Mouse (Mus musculus): Measurements from ENCODE around the gene Rel. TPM values are rescaled to one million over a fixed set of nuclear protein-coding genes. Genes with fewer than 3 reads are reported as not detected.

The Rel gene
- total RNA-seq, 2 experiments from 2014 or later = 4.3 TPM

GRCm38 (mm10) chr11:23754329-23754728, 16.4 kb downstream of the Rel start:
- no peak for DNase-seq (ENCODE audit: low spot score in 2 of 2)

GRCm38 (mm10) chr11:23753136-23753710, 17.5 kb downstream of the Rel start:
- intact Hi-C loops (cut with DNase I) = no loop called here
- no peak for DNase-seq (ENCODE audit: low spot score in 2 of 2)

More at GRCm38 (mm10) chr11:23754329-23754728, 16.4 kb downstream of the Rel start:
- intact Hi-C loops (cut with DNase I) = no loop called here

GRCm38 (mm10) chr11:23746102-23746501, 24.7 kb downstream of the Rel start:
- no peak for DNase-seq (ENCODE audit: low spot score in 2 of 2)
- intact Hi-C loops (cut with DNase I) = no loop called here

- intact Hi-C loops (cut with DNase I) = no loop called here
- DNase-seq (ENCODE audit: low spot score in 2 of 2) = no peak
These were observed 26.4 kb downstream of the Rel start for GRCm38 (mm10) chr11:23744352-23744751.

GRCm38 (mm10) chr11:23741386-23741785, 29.4 kb downstream of the Rel start:
- intact Hi-C loops (cut with DNase I) = no loop called here
- DNase-seq (ENCODE audit: low spot score in 2 of 2) = no peak

GRCm38 (mm10) chr11:23740895-23741294, 29.9 kb downstream of the Rel start:
- DNase-seq (ENCODE audit: low spot score in 2 of 2) = no peak
- intact Hi-C loops (cut with DNase I) = no loop called here

DNA sequence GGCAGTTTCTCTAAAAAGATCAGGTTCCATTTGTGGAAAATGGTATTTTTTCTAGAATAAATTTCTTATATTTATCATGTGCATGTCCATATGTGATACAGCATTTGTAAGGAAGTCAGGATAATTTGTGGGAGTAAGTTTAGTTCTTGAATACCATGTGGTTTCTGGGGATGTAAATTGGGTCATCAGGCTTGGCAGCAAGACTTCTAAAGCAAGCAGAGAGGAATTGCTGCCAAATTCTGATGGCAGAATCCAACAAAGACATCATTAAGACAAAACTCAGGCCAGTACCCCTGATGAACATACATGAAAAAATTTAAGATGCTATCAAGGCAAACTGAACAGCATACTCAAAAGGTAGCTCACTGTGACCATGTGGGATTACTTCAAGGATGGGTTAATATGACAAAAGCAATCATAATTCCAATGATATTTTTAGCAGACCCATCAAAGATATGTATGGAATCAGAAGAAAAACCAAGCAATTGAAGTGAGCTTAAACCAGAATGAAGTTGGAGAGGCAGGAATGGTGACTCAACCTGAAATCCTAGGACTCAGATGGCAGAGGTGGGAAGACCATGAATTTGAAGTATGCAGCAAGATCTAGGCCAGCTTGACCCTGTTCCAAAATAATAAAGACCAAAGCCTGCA, 34.8 kb downstream of the Rel start:
- intact Hi-C loops (cut with DNase I) = no loop called here
- DNase-seq (ENCODE audit: low spot score in 2 of 2) = peak in 1 of 2 experiments; percentile 26

- intact Hi-C loops (cut with DNase I) = no loop called here
- DNase-seq (ENCODE audit: low spot score in 2 of 2) = no peak
These were observed 36.0 kb downstream of the Rel start for GRCm38 (mm10) chr11:23734749-23735286.

DNA sequence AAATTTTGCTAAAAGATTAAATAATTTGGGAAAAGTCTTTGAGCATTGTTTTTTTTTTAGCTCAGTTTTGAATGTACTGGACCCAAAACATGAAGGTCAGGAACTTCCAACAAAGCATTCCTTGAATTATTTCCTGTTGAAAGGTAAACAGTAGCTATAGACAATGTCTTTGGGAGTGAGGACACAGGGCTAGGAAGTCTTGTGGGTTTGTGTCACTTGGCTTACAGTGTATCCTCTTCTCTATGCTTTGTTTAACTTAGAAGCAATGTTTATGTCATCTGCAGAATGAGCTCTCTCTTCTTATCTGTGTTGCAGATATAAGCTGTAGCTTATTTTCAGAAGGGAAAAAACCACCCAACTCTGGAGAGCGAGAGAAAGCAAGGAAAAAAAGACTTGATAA, 37.9 kb downstream of the Rel start:
- no peak for DNase-seq (ENCODE audit: low spot score in 2 of 2)
- intact Hi-C loops (cut with DNase I) = no loop called here

GRCm38 (mm10) chr11:23730120-23730519, 40.6 kb downstream of the Rel start:
- intact Hi-C loops (cut with DNase I) = no loop called here
- DNase-seq (ENCODE audit: low spot score in 2 of 2) = no peak

DNA sequence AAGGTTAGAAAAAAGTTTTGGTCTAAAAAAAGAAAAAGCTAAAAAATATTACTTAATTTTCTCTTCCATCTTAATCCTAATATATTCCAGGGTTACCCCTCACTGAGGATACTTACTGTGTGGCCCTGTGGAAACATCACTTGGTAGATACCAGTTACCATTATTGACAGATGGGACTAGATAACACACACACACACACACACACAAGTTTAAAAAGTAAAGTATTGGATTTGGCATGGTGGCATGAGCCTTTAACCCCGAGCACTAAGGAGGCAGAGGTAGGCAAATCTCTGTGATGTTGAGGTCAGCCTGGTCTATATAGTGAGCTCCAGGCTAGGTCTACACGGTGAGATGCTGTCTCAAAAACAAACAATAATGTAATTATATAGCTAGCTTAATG, 42.6 kb downstream of the Rel start:
- intact Hi-C loops (cut with DNase I) = no loop called here
- DNase-seq (ENCODE audit: low spot score in 2 of 2) = no peak

DNA sequence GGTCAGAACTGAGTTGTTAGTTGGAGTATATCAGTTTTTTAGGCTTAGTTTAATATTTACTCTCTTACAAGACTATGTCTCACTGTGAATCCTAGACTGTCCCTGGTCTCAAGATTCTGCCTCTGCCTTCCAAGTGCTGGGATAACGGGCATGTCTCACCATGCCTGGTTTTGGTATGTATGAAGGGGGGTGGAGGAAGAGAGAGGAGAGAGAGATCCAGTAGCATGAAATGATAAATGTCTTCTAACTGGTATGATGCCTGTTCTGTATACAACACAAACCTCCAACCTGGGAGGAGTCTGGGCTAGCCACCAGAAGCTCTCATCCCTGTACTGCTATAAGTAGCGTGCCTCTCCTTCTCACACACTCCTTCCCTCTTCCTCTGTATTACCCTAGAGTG, 44.3 kb downstream of the Rel start:
- no peak for DNase-seq (ENCODE audit: low spot score in 2 of 2)
- intact Hi-C loops (cut with DNase I) = no loop called here

GRCm38 (mm10) chr11:23725850-23726249, 44.9 kb downstream of the Rel start:
- DNase-seq (ENCODE audit: low spot score in 2 of 2) = no peak
- intact Hi-C loops (cut with DNase I) = no loop called here

DNA sequence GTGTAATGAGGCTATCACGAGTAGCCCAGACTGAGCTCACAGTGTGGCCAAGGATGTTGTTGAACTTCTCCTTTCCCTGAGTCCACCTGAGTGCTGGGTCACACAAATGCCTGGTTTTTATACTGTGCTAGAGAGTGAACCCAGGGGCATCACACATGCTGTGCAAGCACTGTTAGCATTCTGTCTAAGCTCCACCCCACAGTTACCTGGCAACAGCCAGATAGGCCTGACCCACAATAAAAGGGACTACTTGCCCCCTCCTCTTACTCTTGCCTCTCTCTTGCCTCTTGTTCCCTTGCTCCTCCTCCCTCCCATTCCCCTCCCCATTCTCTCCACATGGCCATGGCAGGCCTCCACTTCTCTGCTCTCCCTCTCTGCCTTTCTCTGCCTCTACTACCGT, 48.4 kb downstream of the Rel start:
- DNase-seq (ENCODE audit: low spot score in 2 of 2) = no peak
- intact Hi-C loops (cut with DNase I) = no loop called here

DNA sequence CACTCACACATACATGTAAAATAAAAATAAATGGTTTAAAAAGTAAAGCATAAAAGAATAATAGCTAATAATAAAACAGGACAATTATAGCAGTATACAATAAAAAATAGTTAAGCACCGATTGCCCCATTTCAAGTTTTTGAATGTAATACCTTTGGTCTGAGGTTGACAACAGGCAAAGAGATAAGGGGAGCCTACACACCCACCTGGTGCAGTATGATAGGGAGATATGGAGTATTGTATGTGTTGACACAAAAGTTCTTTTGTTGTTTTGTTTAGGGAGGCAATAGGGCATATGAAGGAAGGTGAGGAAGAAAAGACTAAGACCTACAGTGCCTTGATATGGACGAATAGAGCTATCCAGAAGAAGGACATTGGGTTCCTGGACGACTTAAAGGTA, 50.9 kb downstream of the Rel start:
- intact Hi-C loops (cut with DNase I) = loop anchor here (10.0 kb wide), 1 partner anchor 145 kb away; no protein-coding TSS in a partner anchor
- no peak for DNase-seq (ENCODE audit: low spot score in 2 of 2)

DNA sequence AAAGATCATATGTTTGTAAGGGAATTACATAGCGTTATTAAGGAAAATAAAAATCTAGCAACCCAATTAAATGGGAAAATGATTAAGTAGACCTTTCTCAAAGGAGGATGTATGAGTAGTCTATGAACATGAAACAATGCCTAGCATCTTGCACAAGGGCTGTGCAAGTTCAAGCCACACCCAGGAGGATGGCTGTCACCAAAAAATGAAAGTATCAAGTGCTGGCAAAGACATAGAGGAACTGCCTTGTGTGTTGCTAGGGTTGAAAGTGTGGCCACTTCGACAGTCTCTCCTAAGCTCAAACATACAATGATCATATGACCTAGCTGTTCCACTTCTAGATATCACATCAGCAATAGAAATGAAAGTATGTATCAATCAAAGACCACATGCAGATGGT, 51.9 kb downstream of the Rel start:
- DNase-seq (ENCODE audit: low spot score in 2 of 2) = no peak
- intact Hi-C loops (cut with DNase I) = loop anchor here (10.0 kb wide), 1 partner anchor 146 kb away; no protein-coding TSS in a partner anchor

GRCm38 (mm10) chr11:23712299-23712698, 58.5 kb downstream of the Rel start:
- no peak for DNase-seq (ENCODE audit: low spot score in 2 of 2)
- intact Hi-C loops (cut with DNase I) = loop anchor here (10.0 kb wide), 1 partner anchor 153 kb away; no protein-coding TSS in a partner anchor

DNA sequence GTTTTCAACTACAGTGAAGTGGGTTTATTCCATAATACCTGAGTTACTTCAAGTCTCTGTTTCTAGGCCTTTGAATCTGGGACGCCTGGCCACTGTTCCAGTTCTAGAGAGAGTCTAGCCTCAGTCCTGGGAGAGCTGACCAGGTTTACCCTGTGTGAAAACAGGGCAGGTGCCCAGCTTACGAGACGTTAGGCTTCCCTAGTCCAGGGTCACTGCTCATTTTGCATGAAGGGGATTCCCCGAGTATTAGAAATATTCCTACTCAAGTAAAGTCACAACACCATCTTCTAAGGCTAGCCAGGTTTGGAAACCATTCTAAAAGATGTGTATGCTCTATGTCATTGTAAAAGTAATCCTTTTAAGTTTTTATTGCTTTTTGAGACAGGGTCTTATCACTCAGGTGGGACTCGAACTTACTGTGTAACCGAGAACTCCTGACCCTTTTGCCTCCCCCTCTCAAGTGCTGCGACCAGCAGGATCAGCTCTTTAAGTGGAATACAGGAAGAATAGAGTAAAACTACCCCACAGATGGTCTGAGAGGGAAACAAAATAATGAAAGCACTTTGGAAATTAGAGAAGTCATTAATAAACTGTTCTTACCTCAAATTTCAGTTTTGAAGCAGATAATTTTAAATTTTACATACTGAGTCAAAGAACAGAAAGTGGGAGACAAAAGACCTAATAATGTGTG, 66.0 kb downstream of the Rel start:
- DNase-seq (ENCODE audit: low spot score in 2 of 2) = no peak
- intact Hi-C loops (cut with DNase I) = no loop called here

DNA sequence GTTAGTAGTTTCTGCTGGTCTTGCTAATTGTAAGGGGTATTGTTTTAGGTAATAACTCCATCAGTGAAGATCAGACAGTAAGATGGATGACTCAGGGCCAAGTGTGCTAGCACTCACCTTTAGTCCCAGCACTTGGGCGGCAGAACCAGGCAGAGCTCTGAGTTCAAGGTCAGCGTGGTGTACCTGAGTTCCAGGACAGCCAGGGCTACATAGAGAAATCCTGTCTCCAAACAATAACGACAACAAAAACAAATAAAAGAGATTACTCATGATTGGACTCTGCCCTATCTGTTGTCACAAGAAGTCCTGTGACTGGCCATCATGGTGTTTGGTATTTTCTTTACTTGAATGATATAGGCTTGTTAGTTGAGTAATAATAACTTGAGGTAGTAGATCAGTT, 68.9 kb downstream of the Rel start:
- intact Hi-C loops (cut with DNase I) = no loop called here

DNA sequence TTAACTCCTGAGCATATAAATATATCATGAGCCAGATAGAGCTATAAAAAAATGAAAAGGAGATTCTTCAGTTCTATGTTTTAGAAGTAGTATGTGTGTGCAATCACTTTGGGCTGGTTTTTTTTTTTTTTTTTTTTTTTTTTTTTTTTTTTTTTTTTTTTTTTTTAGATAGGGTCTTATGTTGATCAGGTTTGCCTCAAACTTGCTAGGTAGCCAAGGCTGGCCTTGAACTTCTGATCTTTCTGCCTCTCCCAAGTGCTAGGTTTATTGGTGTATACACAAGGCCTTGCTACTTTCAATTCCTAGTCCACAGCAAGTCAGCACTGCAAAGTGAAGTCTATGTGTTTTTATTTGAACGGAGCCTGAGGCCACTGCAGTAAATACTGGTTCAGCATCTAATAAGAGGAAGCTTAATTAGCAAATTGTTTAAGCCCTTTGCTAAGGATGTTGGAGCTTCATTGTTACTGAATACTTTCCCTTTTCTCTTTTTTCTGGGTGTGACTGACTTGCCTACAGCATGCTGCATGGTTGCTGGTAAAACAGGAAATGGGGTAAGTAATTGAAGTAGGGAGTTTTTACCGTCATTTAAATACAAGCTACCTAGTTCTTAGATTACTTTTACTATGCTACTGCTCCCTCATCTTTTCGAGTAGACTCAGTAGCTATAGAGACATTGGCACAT, 71.2 kb downstream of the Rel start:
- intact Hi-C loops (cut with DNase I) = no loop called here
- no peak for DNase-seq (ENCODE audit: low spot score in 2 of 2)

More for the DNA sequence above, 68.9 kb downstream of the Rel start:
- DNase-seq (ENCODE audit: low spot score in 2 of 2) = no peak
